Mouse (Mus musculus) erythroblast, embryonic 14.5 days (primary cell): ENCODE results near the gene Cfap43.

ENCODE experiments used
- GATA1 ChIP-seq: IDR thresholded peaks from 2 replicates; pipeline ENCODE4 v1.6.1; 2012; ENCODE audit warnings: low read length, inconsistent platforms, mixed read lengths
- TAL1 ChIP-seq: IDR thresholded peaks from 3 replicates; pipeline ENCODE4 v1.6.1; 2012; ENCODE audit warnings: low read length, inconsistent platforms, mixed read lengths

DNA sequence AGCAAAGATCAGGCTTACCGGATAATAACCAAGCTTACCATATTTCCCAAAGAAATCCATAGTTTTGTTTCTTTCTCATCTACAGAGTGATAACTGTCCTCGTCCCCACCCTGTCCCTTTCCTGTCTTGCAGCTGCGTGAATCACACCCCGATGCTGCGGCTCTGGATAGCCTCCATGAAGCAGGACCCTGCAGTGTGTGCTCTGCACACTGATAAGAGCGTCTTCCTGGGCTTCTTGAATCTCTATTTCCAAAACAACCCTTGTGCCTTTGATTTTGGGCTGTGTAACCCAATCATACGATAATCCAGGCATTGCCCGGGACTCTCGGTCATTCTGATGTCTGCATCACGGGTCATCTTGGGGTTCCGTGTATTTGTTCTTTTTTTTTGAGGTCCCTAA is 33.2 kb downstream of the Cfap43 start:
- TF ChIP-seq TAL1 (no peak), GATA1 (no peak)
